Mouse (Mus musculus) adrenal gland, adult (tissue): Measurements from ENCODE around the gene Oxnad1.

Source experiments
- DNase-seq, 2 experiments: peaks; one replicate each; pipeline ENCODE4 v3.0.0; 2022 to 2023; ENCODE audit warnings: low spot score in 1 of 2; ENCODE audit not compliant: inconsistent age in 2 of 2

Oxnad1 gene

GRCm38 (mm10) chr14:32084761-32085485, at the start of gene Oxnad1:
Oxnad1 (plus strand) TSS chr14:32085374.
- no peak for DNase-seq

GRCm38 (mm10) chr14:32036482-32036881, 48.7 kb upstream of the Oxnad1 start:
- DNase-seq, result peak; percentile 82 to 89

GRCm38 (mm10) chr14:32037661-32038252, 47.4 kb upstream of the Oxnad1 start:
- peak in 1 of 2 experiments; percentile 29 for DNase-seq

DNA sequence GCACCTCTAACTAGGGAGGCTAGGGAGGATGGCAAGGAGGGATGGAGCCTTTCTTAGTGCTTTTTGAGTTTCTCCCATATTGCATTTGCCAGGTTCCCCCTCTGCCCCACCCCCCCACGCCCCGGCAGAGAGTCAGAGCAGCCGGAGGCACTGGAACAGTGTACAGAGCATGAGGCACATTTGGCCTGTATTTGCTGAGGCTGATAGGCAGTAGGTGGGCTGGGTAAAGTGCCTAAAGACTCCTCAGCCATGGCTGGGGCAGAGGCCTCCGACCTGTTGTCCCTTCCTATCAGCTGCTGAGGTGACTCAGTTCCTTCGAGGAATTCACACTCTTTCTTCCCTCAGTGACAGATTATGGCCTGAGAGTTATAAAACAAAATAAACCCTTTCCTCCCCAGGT, 43.1 kb upstream of the Oxnad1 start:
- DNase-seq, result no peak

GRCm38 (mm10) chr14:32046357-32046756, 38.8 kb upstream of the Oxnad1 start:
- no peak for DNase-seq

DNA sequence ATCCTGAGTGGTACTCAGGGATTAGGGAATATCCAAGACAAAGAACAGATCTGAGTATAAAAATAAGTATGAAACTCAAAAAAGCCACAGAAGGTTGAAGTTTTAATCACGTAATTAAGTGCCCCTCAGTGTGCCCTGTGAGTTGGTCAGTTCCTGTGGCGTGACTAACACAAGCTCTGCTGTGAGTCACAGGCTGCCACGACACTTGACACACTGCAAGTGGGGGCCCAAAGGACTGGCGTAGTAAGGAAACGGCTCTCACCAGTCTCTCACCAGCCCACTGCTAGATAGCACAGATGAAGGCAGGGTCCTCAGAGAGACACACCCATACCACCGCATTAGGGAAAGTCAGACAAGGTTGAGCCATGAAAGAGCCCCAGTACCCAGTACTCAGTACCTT, 35.0 kb upstream of the Oxnad1 start:
- DNase-seq, result no peak

DNA sequence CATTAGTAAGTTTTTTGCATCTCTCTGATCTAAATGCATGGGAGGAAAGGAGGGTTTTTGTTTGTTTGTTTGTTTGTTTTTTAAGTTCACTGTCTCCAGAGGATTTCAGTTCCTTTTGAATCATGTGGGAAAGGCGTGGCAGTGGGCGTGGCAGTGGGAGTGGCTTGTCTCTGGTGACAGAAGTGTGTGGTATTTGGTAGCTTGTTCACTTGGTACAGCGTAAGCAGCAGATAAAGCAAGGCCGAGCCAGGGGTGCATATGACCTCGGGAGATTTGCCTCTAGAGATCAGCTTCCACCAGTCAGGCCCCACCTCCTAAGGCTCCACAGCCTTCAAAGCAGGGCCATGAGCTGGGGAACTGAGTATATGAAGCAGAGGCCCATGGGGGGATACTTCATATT, 31.3 kb upstream of the Oxnad1 start:
- DNase-seq, result no peak

- no peak for DNase-seq
Observed at GRCm38 (mm10) chr14:32054788-32055187, 30.4 kb upstream of the Oxnad1 start.

GRCm38 (mm10) chr14:32055781-32056180, 29.4 kb upstream of the Oxnad1 start:
- DNase-seq, result no peak

- DNase-seq, result peak in 1 of 2 experiments; percentile 59
Observed at GRCm38 (mm10) chr14:32056675-32057074, 28.5 kb upstream of the Oxnad1 start.

DNA sequence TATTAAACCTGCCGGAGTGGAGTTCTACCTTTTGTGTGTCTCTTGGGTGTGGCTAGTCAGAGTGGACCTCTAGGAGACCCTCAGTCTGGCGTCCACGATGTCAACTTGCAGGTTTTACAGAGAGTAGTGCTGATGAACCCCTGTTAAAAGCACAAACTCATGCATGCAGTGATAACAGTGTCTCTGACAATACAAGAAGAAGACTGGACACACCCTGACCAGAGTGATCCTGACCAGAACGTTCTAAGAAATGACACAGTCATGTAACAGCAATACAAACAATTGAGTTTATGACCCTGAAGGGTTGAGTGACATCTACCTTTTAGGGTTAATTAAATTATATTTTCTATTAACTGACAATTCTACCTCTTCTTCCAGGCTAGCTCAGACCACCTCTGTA, 27.5 kb upstream of the Oxnad1 start:
- no peak for DNase-seq

DNA sequence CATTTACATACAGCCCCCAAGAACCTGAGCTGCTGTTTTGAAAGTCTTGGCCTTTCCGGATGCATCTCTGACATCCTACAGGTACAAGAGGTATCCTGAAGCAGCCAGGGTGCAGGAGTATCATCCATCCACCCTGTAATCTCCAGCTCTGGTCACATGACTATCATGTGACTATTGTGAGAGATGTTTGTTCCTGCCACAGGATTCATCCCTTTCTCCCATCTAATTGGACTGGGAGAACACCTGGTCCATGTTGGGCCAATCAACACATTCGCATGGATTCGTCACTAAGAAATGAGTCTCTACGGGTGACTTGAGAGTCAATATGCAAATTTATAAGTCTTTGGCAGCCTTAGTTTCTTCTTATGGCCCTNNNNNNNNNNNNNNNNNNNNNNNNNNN, 23.8 kb upstream of the Oxnad1 start:
- no peak for DNase-seq

GRCm38 (mm10) chr14:32072807-32073206, 12.4 kb upstream of the Oxnad1 start:
- no peak for DNase-seq

DNA sequence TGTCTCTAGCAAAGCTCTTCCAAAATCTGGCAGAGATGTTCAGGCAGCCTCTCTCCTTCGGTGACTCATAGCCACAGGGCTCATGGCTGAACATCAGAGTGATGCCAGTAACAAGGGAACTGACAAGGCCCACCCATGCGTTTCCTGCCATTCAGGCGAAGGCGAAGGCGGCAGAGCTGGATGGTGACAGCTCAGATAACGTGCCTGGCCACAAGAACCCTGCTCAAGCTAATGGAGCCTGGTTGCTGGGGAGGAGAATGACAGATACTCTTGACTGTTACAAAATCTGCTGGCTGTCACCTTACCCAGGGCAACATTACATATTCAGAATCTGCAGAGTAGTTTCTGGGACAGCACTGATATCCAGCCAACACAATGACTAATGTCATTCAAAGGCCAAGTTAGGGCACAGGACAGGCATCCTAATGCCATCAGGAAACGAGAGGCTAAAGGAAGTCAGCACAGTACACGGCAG, 11.9 kb upstream of the Oxnad1 start:
- DNase-seq, result peak; percentile 67 to 88

DNA sequence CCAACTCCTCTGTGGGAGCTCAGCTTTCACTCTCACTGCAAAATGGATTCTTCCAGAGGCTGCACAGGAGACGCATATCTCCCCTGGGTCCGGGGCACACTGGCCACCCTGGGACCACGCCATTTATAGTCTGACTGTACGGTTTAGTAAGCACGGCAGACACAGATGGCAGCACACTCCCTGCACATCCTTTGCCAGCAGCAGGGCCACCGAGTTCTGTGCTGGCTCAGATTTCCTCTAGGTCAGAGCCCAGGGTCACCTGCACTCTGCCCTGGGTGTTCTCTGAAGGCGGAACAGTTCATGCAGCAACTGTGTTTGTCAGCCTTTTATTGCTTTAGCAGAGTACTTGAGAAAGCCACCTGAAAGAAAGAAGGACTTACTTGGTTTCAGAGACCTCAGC, 11.3 kb upstream of the Oxnad1 start:
- DNase-seq, result peak in 1 of 2 experiments; percentile 39

DNA sequence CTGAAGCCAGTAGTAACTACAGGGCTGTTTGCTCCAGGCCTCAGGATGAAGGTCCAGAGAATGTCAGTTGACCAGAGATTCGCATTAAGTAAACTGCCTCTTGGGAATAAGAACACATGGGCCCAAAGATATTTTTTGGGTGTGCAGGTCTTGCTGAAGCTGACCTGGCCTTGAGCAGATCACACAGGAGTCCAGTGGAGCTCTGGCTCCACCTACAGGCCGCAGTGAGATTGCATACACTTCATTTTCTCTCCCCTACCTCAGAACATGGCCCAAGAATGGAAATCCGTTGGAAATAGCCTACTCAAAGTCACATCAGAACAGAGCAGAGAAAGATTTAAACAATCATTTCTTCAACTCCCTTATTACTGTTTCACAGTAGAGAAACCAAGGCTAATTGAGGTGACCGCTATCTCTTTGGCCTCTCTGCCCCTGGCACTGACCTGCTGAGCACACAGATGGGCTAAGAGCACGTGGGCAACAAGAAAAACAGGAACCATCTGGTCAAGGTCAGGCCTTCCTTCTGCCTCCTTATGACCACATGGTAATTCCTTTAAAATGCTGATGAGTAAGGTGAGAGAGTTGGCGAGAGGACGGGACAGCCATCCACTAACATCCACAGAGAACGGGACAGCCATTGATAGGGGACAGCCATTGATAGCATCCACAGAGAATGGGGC, 8.1 kb upstream of the Oxnad1 start:
- peak; percentile 71 to 89 for DNase-seq

DNA sequence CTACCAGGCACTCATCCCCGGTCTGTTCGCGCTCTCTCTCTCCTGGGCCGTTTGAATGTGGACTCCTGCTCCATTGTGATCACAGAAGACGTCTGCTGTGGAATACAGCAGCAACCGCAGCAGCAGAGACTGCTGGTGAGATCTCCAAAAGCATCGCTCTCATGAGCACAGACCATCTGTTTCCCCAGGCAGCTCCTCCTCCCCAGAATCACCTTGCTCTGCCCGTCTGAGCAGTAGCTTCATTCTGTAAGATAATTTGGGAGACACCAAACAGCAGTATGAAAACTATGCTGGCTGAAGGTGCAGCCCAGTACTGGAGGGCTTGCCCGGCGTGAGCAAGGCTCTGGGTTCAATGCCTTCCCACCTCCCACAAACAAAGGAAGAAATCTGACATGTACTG, 4.1 kb upstream of the Oxnad1 start:
- DNase-seq, result no peak

DNA sequence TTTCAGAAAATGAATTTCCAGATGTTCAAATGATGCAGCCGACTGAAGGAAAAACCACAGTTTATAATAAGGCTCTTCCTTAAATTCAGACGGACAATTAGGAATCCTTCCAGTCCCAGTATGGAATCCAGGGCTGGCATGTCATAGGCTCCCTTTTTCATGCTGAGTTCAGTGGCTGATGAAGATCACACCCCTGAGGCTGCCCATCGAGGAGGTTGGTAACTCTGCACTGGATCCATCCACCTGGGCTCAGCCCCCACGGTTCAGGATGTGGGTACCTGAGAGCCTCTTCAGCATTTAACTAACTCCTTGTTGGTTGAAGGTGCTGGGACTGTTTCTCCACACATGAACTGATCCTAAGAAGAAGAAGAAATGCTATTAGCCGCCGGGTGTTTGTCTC, 2.3 kb upstream of the Oxnad1 start:
- no peak for DNase-seq

DNA sequence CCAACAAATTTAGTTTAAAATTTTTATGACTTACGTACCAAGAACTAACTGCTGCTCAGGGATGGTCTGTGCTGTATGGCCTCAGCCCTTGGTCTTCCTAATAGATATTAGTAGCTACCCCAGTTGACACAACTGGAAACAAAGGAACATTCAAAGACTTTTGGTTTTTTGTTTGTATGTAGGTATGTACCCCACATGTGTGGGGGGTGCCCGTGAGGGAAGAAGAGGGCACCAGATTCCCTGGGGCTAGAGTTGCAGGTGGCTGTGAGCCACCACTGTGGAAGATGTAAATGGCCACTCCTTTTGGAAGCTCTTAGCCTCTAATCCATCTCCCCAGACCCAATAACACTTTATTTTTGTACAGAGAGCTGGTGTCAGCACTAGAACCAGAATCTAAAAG, 1.7 kb upstream of the Oxnad1 start:
- no peak for DNase-seq

DNA sequence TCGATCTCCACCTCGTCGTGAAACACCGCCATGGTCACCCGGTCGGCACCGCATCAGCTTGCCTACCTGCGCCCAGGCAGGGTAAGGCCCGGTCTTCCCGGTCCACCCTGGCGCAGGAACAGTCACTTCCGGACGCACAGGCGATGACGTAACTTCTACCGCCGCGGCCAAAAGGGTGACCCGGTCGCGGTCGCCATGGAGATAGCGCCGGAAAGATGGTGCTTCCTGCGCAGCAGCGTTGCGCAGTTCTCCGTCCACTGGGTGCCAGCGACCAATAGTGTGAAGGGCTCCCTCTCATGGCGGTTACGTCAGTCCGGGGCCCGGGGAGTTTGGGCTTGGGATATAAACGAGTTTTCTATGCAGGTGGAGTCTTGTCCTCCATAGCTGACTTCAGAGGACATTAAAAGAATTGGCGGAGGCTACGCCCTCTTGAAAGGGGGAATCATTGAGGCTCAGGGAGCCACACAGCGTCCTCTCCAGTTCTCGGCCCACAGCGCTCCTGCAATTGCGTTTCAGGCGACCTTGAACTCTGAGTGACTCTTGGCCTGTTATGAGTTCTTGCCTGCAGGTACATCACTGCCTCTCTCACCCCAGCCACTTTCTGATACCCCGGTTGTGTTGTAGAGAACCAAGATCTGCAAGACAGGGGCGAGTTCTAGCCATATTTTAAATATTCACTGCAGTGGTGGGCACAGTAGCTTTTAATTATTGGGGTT, 470 bp downstream of the Oxnad1 start, which contains the start of gene Dph3:
TSS of gene Dph3 (minus strand) at position 244 of the 716 bp plus-strand sequence.
- DNase-seq, result peak; percentile 99 to 100

GRCm38 (mm10) chr14:32086226-32086625, 1.1 kb downstream of the Oxnad1 start:
- DNase-seq, result peak; percentile 37 to 68
